10 mouse cellular contexts compared by ENCODE assay signal in the genomic region with DNA sequence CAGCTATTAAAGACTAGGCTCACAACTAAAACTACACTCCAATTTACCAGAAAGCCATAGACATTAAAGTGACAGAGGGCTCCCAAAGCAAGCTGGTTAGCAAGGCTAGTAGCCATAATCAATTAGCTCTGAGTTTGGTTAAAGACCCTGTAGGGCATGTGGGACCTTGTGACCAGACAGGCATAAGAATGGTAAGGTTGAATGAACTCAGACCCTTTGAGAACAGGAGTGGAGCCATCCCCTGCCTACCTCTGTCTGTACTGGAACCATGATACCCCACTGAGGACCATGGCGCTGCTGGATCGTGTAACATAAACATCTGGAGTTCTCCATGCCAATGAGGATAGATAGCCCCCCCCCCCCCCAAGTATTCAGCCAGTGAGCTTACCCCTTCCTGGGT. TPM values are rescaled to one million over a fixed set of nuclear protein-coding genes. Genes with fewer than 3 reads are reported as not detected.
DNase-seq lines count a peak whose midpoint lies in the region; ATAC-seq lines count a peak whose summit lies in the region.
"Had no signal": no experiment of that assay in that cellular context is flagged by ENCODE, and none has a peak within 500 bp of the region (broad histone marks: within the 10 kb centered on the region; RNA-seq: fewer than 3 reads in every experiment).

No protein-coding gene starts in this region.

- no peaks in the 10 kb centered on the region for H3K9me3 ChIP-seq in kidney, embryonic 16.5 days (ENCODE audit: low read length)
- H3K9me3 ChIP-seq in forebrain, embryonic 15.5 days, result no peaks in the 10 kb centered on the region
- H3K9me3 ChIP-seq in liver, embryonic 16.5 days (replicated peaks; ENCODE audit: control insufficient read depth, low read length), result no peaks in the 10 kb centered on the region
- H3K9me3 ChIP-seq in stomach, embryonic 15.5 days, result no peaks in the 10 kb centered on the region

- H3K9ac ChIP-seq in kidney, embryonic 16.5 days (replicated peaks; ENCODE audit: low read length), result 0 out of 2 replicates have a peak overlapping the region, but pooled peaks have one; percentile 67
- H3K9ac ChIP-seq in forebrain, embryonic 15.5 days (replicated peaks), result no peak overlapping the region
- peak overlapping the region; percentile 57 for H3K9ac ChIP-seq in liver, embryonic 16.5 days (ENCODE audit: low read depth, low read length)
- H3K9ac ChIP-seq in stomach, embryonic 15.5 days, result no peak overlapping the region

- H3K4me2 ChIP-seq in kidney, embryonic 16.5 days (replicated peaks; ENCODE audit: low read depth, low read length), result peak overlapping the region; percentile 92
- peak overlapping the region; percentile 65 for H3K4me2 ChIP-seq in forebrain, embryonic 15.5 days (replicated peaks)
- H3K4me2 ChIP-seq in liver, embryonic 16.5 days (ENCODE audit: low read depth, low read length), result peak overlapping the region; percentile 94
- peak overlapping the region; percentile 61 for H3K4me2 ChIP-seq in stomach, embryonic 15.5 days

- no peak for DNase-seq in kidney, adult 9 months
- DNase-seq in left cerebral cortex, adult 18-20 months (ENCODE audit: low spot score in 2 of 2), result no peak
- DNase-seq in cerebellum, adult 11-12 months, result no peak

- ATAC-seq in kidney, embryonic 16.5 days (ENCODE audit: low FRiP score, low TSS enrichment), result peak; percentile 61; the same call in 1 of the 2 replicates
- ATAC-seq in forebrain, embryonic 15.5 days (replicated peaks), result no peak
- no peak for ATAC-seq in liver, embryonic 16.5 days (ENCODE audit: low read depth)
- no peak for ATAC-seq in stomach, embryonic 15.5 days (ENCODE audit: insufficient read depth, low FRiP score, low read depth)

- WGBS in kidney, embryonic 16.5 days, result 48% methylated on average over 2 of the region's 2 CpGs
- WGBS in forebrain, embryonic 15.5 days, result 54% methylated on average over 2 of the region's 2 CpGs
- WGBS in liver, embryonic 16.5 days (ENCODE audit: insufficient replicate concordance), result 39% methylated on average over 2 of the region's 2 CpGs
- 46% methylated on average over 2 of the region's 2 CpGs for WGBS in stomach, embryonic 15.5 days

- H3K27ac ChIP-seq in kidney, embryonic 16.5 days (ENCODE audit: low read length), result no peak overlapping the region
- no peak overlapping the region for H3K27ac ChIP-seq in forebrain, embryonic 15.5 days (replicated peaks)
- H3K27ac ChIP-seq in liver, embryonic 16.5 days (ENCODE audit: low read length), result no peak overlapping the region
- no peak overlapping the region for H3K27ac ChIP-seq in stomach, embryonic 15.5 days

- H3K27me3 ChIP-seq in kidney, embryonic 16.5 days (ENCODE audit: insufficient read depth, low read length), result no peaks in the 10 kb centered on the region
- H3K27me3 ChIP-seq in forebrain, embryonic 15.5 days, result no peaks in the 10 kb centered on the region
- no peaks in the 10 kb centered on the region for H3K27me3 ChIP-seq in liver, embryonic 16.5 days (ENCODE audit: control insufficient read depth, insufficient read depth, low read depth, low read length)
- H3K27me3 ChIP-seq in stomach, embryonic 15.5 days (replicated peaks), result no peaks in the 10 kb centered on the region

- peak overlapping the region; percentile 53 for H3K4me3 ChIP-seq in kidney, embryonic 16.5 days (ENCODE audit: low read length)
- H3K4me3 ChIP-seq in forebrain, embryonic 15.5 days, result peak overlapping the region; percentile 42; the same call in 1 of the 2 replicates
- H3K4me3 ChIP-seq in liver, embryonic 16.5 days (ENCODE audit: low read depth, low read length), result peak overlapping the region; percentile 63
- H3K4me3 ChIP-seq in stomach, embryonic 15.5 days (replicated peaks), result 0 out of 2 replicates have a peak overlapping the region, but pooled peaks have one; percentile 42

- H3K36me3 ChIP-seq in kidney, embryonic 16.5 days (ENCODE audit: insufficient read depth, low read length), result no peaks in the 10 kb centered on the region
- H3K36me3 ChIP-seq in forebrain, embryonic 15.5 days, result no peaks in the 10 kb centered on the region
- H3K36me3 ChIP-seq in liver, embryonic 16.5 days (ENCODE audit: control insufficient read depth, insufficient read depth), result no peaks in the 10 kb centered on the region
- H3K36me3 ChIP-seq in stomach, embryonic 15.5 days, result no peaks in the 10 kb centered on the region

- peaks cover 5% of the 10 kb centered on the region; the same call in 1 of the 2 replicates for H3K4me1 ChIP-seq in kidney, embryonic 16.5 days (ENCODE audit: insufficient read depth, low read length)
- H3K4me1 ChIP-seq in forebrain, embryonic 15.5 days, result peaks cover 5% of the 10 kb centered on the region
- peaks cover 18% of the 10 kb centered on the region for H3K4me1 ChIP-seq in liver, embryonic 16.5 days (ENCODE audit: control insufficient read depth, low read depth, low read length)
- H3K4me1 ChIP-seq in stomach, embryonic 15.5 days, result no peaks in the 10 kb centered on the region

RNA-seq across cellular contexts. Expression of gene 1700029F12Rik, which starts 27.4 kb away (rescaled TPM):
- polyA plus RNA-seq in kidney, embryonic 16.5 days (2015; fragmentation: Nextera tagmentation; extraction: Ambion mirVana), result not detected in 2 replicates
- not detected in 2 replicates for polyA plus RNA-seq in forebrain, embryonic 15.5 days (2015; fragmentation: Nextera tagmentation; extraction: Ambion mirVana)
- not detected in 2 replicates for polyA plus RNA-seq in liver, embryonic 16.5 days (2015; fragmentation: Nextera tagmentation; extraction: Ambion mirVana)
- not detected in 2 replicates for polyA plus RNA-seq in stomach, embryonic 15.5 days (2015; fragmentation: Nextera tagmentation; extraction: Ambion mirVana)
- not detected for total RNA-seq in left cerebral cortex, adult 18-20 months (2021)
- total RNA-seq: left cerebral cortex, postnatal 25 days; MEL had no signal
- polyA plus RNA-seq: brain, embryonic 14.5 days had no signal

Comparison
In these comparisons a context has a peak if more than half of its experiments do, and no peak if none do; other contexts are left out.
1. H3K9ac ChIP-seq: peak in kidney, embryonic 16.5 days (single experiment) and liver, embryonic 16.5 days (single experiment); none in forebrain, embryonic 15.5 days (single experiment) and stomach, embryonic 15.5 days (single experiment).
2. Peak in every context shown above with its lines, with median percentiles within 50 percentile points of each other: H3K4me2 ChIP-seq and H3K4me3 ChIP-seq.